Mouse (Mus musculus) effector memory CD4-positive, alpha-beta T cell, adult 7 months (primary cell): ENCODE results near the gene Tfec. TPM values are rescaled to one million over a fixed set of nuclear protein-coding genes. Genes with fewer than 3 reads are reported as not detected.

ENCODE experiments used
- polyA plus RNA-seq: library from polyadenylated mRNA; unstranded; fragments of 100-300 nt; shearing (Covaris generic); gene quantifications from one replicate; pipeline ENCODE4 v1.2.1, GENCODE M21; 2017

The Tfec gene
- not detected for polyA plus RNA-seq

DNA sequence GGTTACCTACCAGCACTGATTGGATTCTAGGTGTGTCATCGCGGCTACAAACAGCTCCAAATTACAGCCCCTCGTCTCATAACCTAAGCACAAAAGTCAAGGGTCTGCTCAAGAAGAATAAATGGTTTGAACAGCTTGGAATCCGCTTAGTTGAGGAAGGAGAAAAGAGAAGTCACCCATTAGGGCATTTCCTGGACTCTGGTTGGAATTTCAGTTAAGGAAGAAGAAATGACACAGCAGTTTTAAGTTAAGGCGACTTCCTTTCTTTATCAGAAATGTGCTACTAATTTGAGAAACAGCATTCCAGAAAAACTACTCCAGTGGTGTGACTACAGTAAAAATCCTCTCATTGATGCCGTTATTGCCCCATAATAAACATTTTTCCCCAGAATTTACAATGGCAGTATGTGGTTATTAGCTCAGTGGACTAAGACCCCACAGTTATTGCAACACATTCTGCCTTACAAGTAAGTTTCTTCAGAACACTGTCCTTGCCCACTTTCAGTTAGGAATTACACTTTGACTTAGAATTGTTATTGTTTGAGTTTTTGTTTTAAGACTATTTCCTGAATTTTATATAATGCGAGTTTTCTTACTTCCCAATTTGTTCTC is at the start of gene Tfec:
Gene Tfec (minus strand): TSS at position 191 of the 612 bp plus-strand sequence.

Other genes with a start within 250 kb of the Tfec start
- 179 TPM for gene Tes, start 166.7 kb upstream of the Tfec start, polyA plus RNA-seq